Mouse (Mus musculus) stomach, embryonic 16.5 days (tissue): ENCODE data around the gene Sptssb. TPM values are rescaled to one million over a fixed set of nuclear protein-coding genes. Genes with fewer than 3 reads are reported as not detected.

Experiments used
- ATAC-seq: fragments of 200-750 bp; cut with Nextera tagmentation; 2 replicates; pipeline ENCODE4 v1.8.0; 2017; ENCODE audit warnings: moderate number of reproducible peaks, moderate TSS enrichment; ENCODE audit not compliant: insufficient read depth, low FRiP score
- H3K27ac ChIP-seq: fragments of 300-500 bp; sonication (generic); 2 replicates; pipeline ENCODE4 v1.5.1; 2014; ENCODE audit warnings: low read length
- H3K27me3 ChIP-seq: fragments of 300-500 bp; sonication (generic); 2 replicates; pipeline ENCODE4 v1.6.1; 2014; ENCODE audit warnings: low read length, control low read depth, mixed read lengths; ENCODE audit not compliant: control insufficient read depth, insufficient read depth
- H3K36me3 ChIP-seq: fragments of 300-500 bp; sonication (generic); 2 replicates; pipeline ENCODE4 v1.6.1; 2014; ENCODE audit warnings: low read length; ENCODE audit not compliant: control insufficient read depth, insufficient read depth
- H3K4me1 ChIP-seq: fragments of 300-500 bp; sonication (generic); 2 replicates; pipeline ENCODE4 v1.6.1; 2014; ENCODE audit warnings: low read length, control low read depth, mixed read lengths; ENCODE audit not compliant: control insufficient read depth, insufficient read depth
- H3K4me2 ChIP-seq: fragments of 300-500 bp; sonication (generic); 2 replicates; pipeline ENCODE4 v1.6.1; 2014; ENCODE audit warnings: low read depth, low read length, mixed read lengths
- H3K4me3 ChIP-seq: fragments of 300-500 bp; sonication (generic); replicated peaks from 2 replicates; pipeline ENCODE4 v1.5.1; 2014; ENCODE audit warnings: mild to moderate bottlenecking, low read length
- H3K9ac ChIP-seq: fragments of 300-500 bp; sonication (generic); 2 replicates; pipeline ENCODE4 v1.6.1; 2014; ENCODE audit warnings: low read length
- H3K9me3 ChIP-seq: fragments of 300-500 bp; sonication (generic); replicated peaks from 2 replicates; pipeline ENCODE4 v1.6.1; 2016; ENCODE audit warnings: low read length, control low read depth; ENCODE audit not compliant: control insufficient read depth
- WGBS: fragments of 180-500 bp; shearing (Covaris S2); extraction: QIAGEN DNeasy Blood & Tissue Kit; methylation state at CpG from one replicate; pipeline ENCODE4 v1.1.7; 2014; 5-methylcytosine and 5-hydroxymethylcytosine counted together
- polyA plus RNA-seq: library from polyadenylated mRNA; unstranded; fragments of >200 nt; fragmentation: Nextera tagmentation; extraction: Ambion mirVana; gene quantifications from 2 replicates; pipeline ENCODE4 v1.2.1, GENCODE M21; 2015

The Sptssb gene
- polyA plus RNA-seq, 1 experiment from 2014 or later: 60.5 TPM

GRCm38 (mm10) chr3:69779246-69779796, 80.4 kb downstream of the Sptssb start:
- ATAC-seq: no peak
- Histone ChIP-seq H3K4me3 (no peak overlapping the region), H3K36me3 (no peaks in the 10 kb centered on the region), H3K4me2 (no peak overlapping the region), H3K27ac (no peak overlapping the region), H3K9ac (no peak overlapping the region), H3K9me3 (no peaks in the 10 kb centered on the region), H3K4me1 (no peaks in the 10 kb centered on the region), H3K27me3 (no peaks in the 10 kb centered on the region)
- WGBS: 54% methylated on average over 4 of the region's 4 CpGs

GRCm38 (mm10) chr3:69773356-69773755, 86.4 kb downstream of the Sptssb start:
- Histone ChIP-seq H3K4me3 (no peak overlapping the region), H3K9ac (no peak overlapping the region), H3K27me3 (no peaks in the 10 kb centered on the region), H3K4me1 (no peaks in the 10 kb centered on the region), H3K36me3 (no peaks in the 10 kb centered on the region), H3K27ac (no peak overlapping the region), H3K4me2 (no peak overlapping the region), H3K9me3 (no peaks in the 10 kb centered on the region)
- WGBS: 84% methylated on average over 4 of the region's 4 CpGs
- no peak for ATAC-seq

Other genes starting within 250 kb of the Sptssb start
- gene Nmd3, start 138.0 kb downstream of the Sptssb start, polyA plus RNA-seq: 125 and 130 TPM in 2 replicates
- not detected in 2 replicates for gene Otol1, start 147.7 kb upstream of the Sptssb start, polyA plus RNA-seq